Mouse (Mus musculus) forebrain, embryonic 16.5 days (tissue): ENCODE results near the gene Zfr2. TPM values are rescaled to one million over a fixed set of nuclear protein-coding genes. Genes with fewer than 3 reads are reported as not detected.

Experiments used
- ATAC-seq: fragments of 200-750 bp; cut with Nextera tagmentation; 2 replicates; pipeline ENCODE4 v1.8.0; 2017; ENCODE audit warnings: mild to moderate bottlenecking, moderate library complexity
- H3K27ac ChIP-seq: fragments of 300-500 bp; sonication (generic); 2 replicates; pipeline ENCODE4 v1.5.1; 2014; ENCODE audit warnings: low read length, control low read depth
- H3K27me3 ChIP-seq: fragments of 300-500 bp; sonication (generic); replicated peaks from 2 replicates; pipeline ENCODE4 v1.6.1; 2014; ENCODE audit warnings: low read length; ENCODE audit not compliant: control insufficient read depth, insufficient read depth
- H3K36me3 ChIP-seq: fragments of 300-500 bp; sonication (generic); 2 replicates; pipeline ENCODE4 v1.6.1; 2014; ENCODE audit not compliant: control insufficient read depth, insufficient read depth
- H3K4me1 ChIP-seq: fragments of 300-500 bp; sonication (generic); replicated peaks from 2 replicates; pipeline ENCODE4 v1.6.1; 2014; ENCODE audit warnings: low read length; ENCODE audit not compliant: control insufficient read depth, insufficient read depth
- H3K4me2 ChIP-seq: fragments of 300-500 bp; sonication (generic); 2 replicates; pipeline ENCODE4 v1.6.1; 2014; ENCODE audit warnings: mild to moderate bottlenecking, low read length, control low read depth
- H3K4me3 ChIP-seq: fragments of 300-500 bp; sonication (generic); replicated peaks from 2 replicates; pipeline ENCODE4 v1.5.1; 2014; ENCODE audit warnings: mild to moderate bottlenecking, low read length, control low read depth
- H3K9ac ChIP-seq: fragments of 300-500 bp; sonication (generic); replicated peaks from 2 replicates; pipeline ENCODE4 v1.6.1; 2014; ENCODE audit warnings: low read depth, low read length, control low read depth
- H3K9me3 ChIP-seq: fragments of 300-500 bp; sonication (generic); 2 replicates; pipeline ENCODE4 v1.6.1; 2016; ENCODE audit warnings: low read length; ENCODE audit not compliant: control insufficient read depth
- WGBS: fragments of 180-500 bp; shearing (Covaris S2); extraction: QIAGEN DNeasy Blood & Tissue Kit; methylation state at CpG from one replicate; pipeline ENCODE4 v1.1.7; 2014; 5-methylcytosine and 5-hydroxymethylcytosine counted together
- polyA plus RNA-seq: library from polyadenylated mRNA; unstranded; fragments of >200 nt; fragmentation: Nextera tagmentation; extraction: Ambion mirVana; gene quantifications from 2 replicates; pipeline ENCODE4 v1.2.1, GENCODE M21; 2015

The Zfr2 gene
- polyA plus RNA-seq, 1 experiment from 2014 or later: 24.0 TPM

- 88% methylated on average over 16 of the region's 16 CpGs for WGBS
- peak overlapping the region; percentile 60 for H3K4me3 ChIP-seq
- H3K36me3 ChIP-seq: peaks cover 11% of the 10 kb centered on the region
- H3K27me3 ChIP-seq: no peaks in the 10 kb centered on the region
- H3K4me2 ChIP-seq: peak overlapping the region; percentile 59
- no peak overlapping the region for H3K27ac ChIP-seq
- no peaks in the 10 kb centered on the region for H3K9me3 ChIP-seq
- peaks cover 25% of the 10 kb centered on the region for H3K4me1 ChIP-seq
- ATAC-seq: no peak
- peak overlapping the region; percentile 68; the same call in 1 of the 2 replicates for H3K9ac ChIP-seq
Observed at GRCm38 (mm10) chr10:81268643-81269412, 35.9 kb downstream of the Zfr2 start.

- peaks cover 11% of the 10 kb centered on the region for H3K36me3 ChIP-seq
- 93% methylated on average over 21 of the region's 21 CpGs for WGBS
- H3K27me3 ChIP-seq: no peaks in the 10 kb centered on the region
- peaks cover 13% of the 10 kb centered on the region for H3K4me1 ChIP-seq
- no peak for ATAC-seq
- H3K27ac ChIP-seq: no peak overlapping the region
- H3K4me2 ChIP-seq: no peak overlapping the region
- H3K4me3 ChIP-seq: no peak overlapping the region
- H3K9me3 ChIP-seq: no peaks in the 10 kb centered on the region
- H3K9ac ChIP-seq: no peak overlapping the region
Observed at GRCm38 (mm10) chr10:81272356-81272755, 39.4 kb downstream of the Zfr2 start.

GRCm38 (mm10) chr10:81273842-81274241, 40.9 kb downstream of the Zfr2 start:
- Histone ChIP-seq H3K36me3 (peaks cover 11% of the 10 kb centered on the region), H3K4me1 (peaks cover 4% of the 10 kb centered on the region), H3K9ac (no peak overlapping the region), H3K4me3 (no peak overlapping the region), H3K27me3 (no peaks in the 10 kb centered on the region), H3K27ac (no peak overlapping the region), H3K4me2 (no peak overlapping the region), H3K9me3 (no peaks in the 10 kb centered on the region)
- ATAC-seq: no peak
- WGBS: 96% methylated on average over 19 of the region's 19 CpGs

GRCm38 (mm10) chr10:81277676-81278075, 44.7 kb downstream of the Zfr2 start:
- H3K36me3 ChIP-seq: peaks cover 5% of the 10 kb centered on the region; the same call in 1 of the 2 replicates
- no peak overlapping the region for H3K27ac ChIP-seq
- H3K27me3 ChIP-seq: no peaks in the 10 kb centered on the region
- H3K4me2 ChIP-seq: no peak overlapping the region
- no peaks in the 10 kb centered on the region for H3K4me1 ChIP-seq
- no peak overlapping the region for H3K9ac ChIP-seq
- H3K4me3 ChIP-seq: no peak overlapping the region
- WGBS: 82% methylated on average over 22 of the region's 22 CpGs
- H3K9me3 ChIP-seq: no peaks in the 10 kb centered on the region
- no peak for ATAC-seq

- no peak for ATAC-seq
- H3K4me2 ChIP-seq: no peak overlapping the region
Observed at GRCm38 (mm10) chr10:81279496-81279895, 46.5 kb downstream of the Zfr2 start.

GRCm38 (mm10) chr10:81284189-81284588, 51.2 kb downstream of the Zfr2 start:
- peaks cover 15% of the 10 kb centered on the region; the same call in 1 of the 2 replicates for H3K4me1 ChIP-seq
- no peak overlapping the region for H3K4me3 ChIP-seq
- no peak overlapping the region for H3K4me2 ChIP-seq
- ATAC-seq: no peak
- H3K36me3 ChIP-seq: no peaks in the 10 kb centered on the region
- 59% methylated on average over 6 of the region's 6 CpGs for WGBS
- H3K9me3 ChIP-seq: no peaks in the 10 kb centered on the region
- no peak overlapping the region for H3K27ac ChIP-seq
- peaks cover 6% of the 10 kb centered on the region for H3K27me3 ChIP-seq
- no peak overlapping the region for H3K9ac ChIP-seq

More at GRCm38 (mm10) chr10:81279496-81279895, 46.5 kb downstream of the Zfr2 start:
- Histone ChIP-seq H3K9me3 (no peaks in the 10 kb centered on the region), H3K4me3 (no peak overlapping the region), H3K27ac (no peak overlapping the region), H3K36me3 (no peaks in the 10 kb centered on the region), H3K9ac (no peak overlapping the region), H3K4me1 (no peaks in the 10 kb centered on the region), H3K27me3 (peaks cover 2% of the 10 kb centered on the region)
- 53% methylated on average over 10 of the region's 10 CpGs for WGBS

GRCm38 (mm10) chr10:81284719-81285118, 51.8 kb downstream of the Zfr2 start:
- no peak for ATAC-seq
- H3K9ac ChIP-seq: no peak overlapping the region; the same call in 1 of the 2 replicates
- H3K27me3 ChIP-seq: peaks cover 6% of the 10 kb centered on the region
- peak overlapping the region; percentile 85; the same call in 1 of the 2 replicates for H3K4me2 ChIP-seq
- no peak overlapping the region for H3K4me3 ChIP-seq
- no peaks in the 10 kb centered on the region for H3K36me3 ChIP-seq
- H3K4me1 ChIP-seq: peaks cover 17% of the 10 kb centered on the region
- no peak overlapping the region for H3K27ac ChIP-seq
- H3K9me3 ChIP-seq: no peaks in the 10 kb centered on the region
- 15% methylated on average over 17 of the region's 17 CpGs for WGBS

GRCm38 (mm10) chr10:81285694-81286450, 52.9 kb downstream of the Zfr2 start:
- Histone ChIP-seq H3K9me3 (no peaks in the 10 kb centered on the region), H3K4me1 (peaks cover 23% of the 10 kb centered on the region), H3K36me3 (no peaks in the 10 kb centered on the region), H3K9ac (peak overlapping the region; percentile 73), H3K27me3 (peaks cover 6% of the 10 kb centered on the region), H3K27ac (no peak overlapping the region), H3K4me3 (peak overlapping the region; percentile 54), H3K4me2 (peak overlapping the region; percentile 85)
- peak; percentile 86 for ATAC-seq
- 2% methylated on average over 54 of the region's 54 CpGs for WGBS

- H3K9ac ChIP-seq: no peak overlapping the region
- peaks cover 6% of the 10 kb centered on the region for H3K27me3 ChIP-seq
- no peak for ATAC-seq
- no peaks in the 10 kb centered on the region for H3K9me3 ChIP-seq
- 49% methylated on average over 6 of the region's 6 CpGs for WGBS
- H3K36me3 ChIP-seq: no peaks in the 10 kb centered on the region
- H3K4me2 ChIP-seq: no peak overlapping the region
- H3K4me1 ChIP-seq: peaks cover 27% of the 10 kb centered on the region
- no peak overlapping the region for H3K4me3 ChIP-seq
- no peak overlapping the region for H3K27ac ChIP-seq
Observed at GRCm38 (mm10) chr10:81286586-81286985, 53.6 kb downstream of the Zfr2 start.
